Mouse (Mus musculus) heart, postnatal 0 days (tissue): ENCODE results near the gene Rragd. TPM values are rescaled to one million over a fixed set of nuclear protein-coding genes. Genes with fewer than 3 reads are reported as not detected.

ENCODE experiments used
- ATAC-seq: fragments of 200-750 bp; cut with Nextera tagmentation; 2 replicates; pipeline ENCODE4 v1.8.0; 2017; ENCODE audit warnings: low read depth, moderate number of reproducible peaks, moderate library complexity; ENCODE audit not compliant: insufficient read depth
- DNase-seq: peaks from one replicate; pipeline ENCODE4 v3.0.0-alpha.2; 2016; ENCODE audit warnings: low spot score
- H3K27ac ChIP-seq: fragments of 300-500 bp; sonication (generic); 2 replicates; pipeline ENCODE4 v1.5.1; 2014; ENCODE audit warnings: low read depth, mild to moderate bottlenecking
- H3K27me3 ChIP-seq: fragments of 300-500 bp; sonication (generic); 2 replicates; pipeline ENCODE4 v1.6.1; 2014; ENCODE audit warnings: low read length, mixed read lengths; ENCODE audit not compliant: control insufficient read depth, insufficient read depth
- H3K36me3 ChIP-seq: fragments of 300-500 bp; sonication (generic); replicated peaks from 2 replicates; pipeline ENCODE4 v1.6.1; 2014; ENCODE audit warnings: low read length, mixed read lengths; ENCODE audit not compliant: control insufficient read depth, insufficient read depth
- H3K4me1 ChIP-seq: fragments of 300-500 bp; sonication (generic); 2 replicates; pipeline ENCODE4 v1.6.1; 2014; ENCODE audit warnings: antibody characterized with exemption; ENCODE audit not compliant: control insufficient read depth, insufficient read depth
- H3K4me2 ChIP-seq: fragments of 300-500 bp; sonication (generic); 2 replicates; pipeline ENCODE4 v1.6.1; 2014; ENCODE audit warnings: low read depth, mild to moderate bottlenecking, low read length, moderate library complexity
- H3K4me3 ChIP-seq: fragments of 300-500 bp; sonication (generic); 2 replicates; pipeline ENCODE4 v1.5.1; 2014; ENCODE audit warnings: low read depth, low read length
- H3K9ac ChIP-seq: fragments of 300-500 bp; sonication (generic); replicated peaks from 2 replicates; pipeline ENCODE4 v1.6.1; 2014; ENCODE audit warnings: low read depth, low read length, mixed read lengths
- H3K9me3 ChIP-seq: fragments of 300-500 bp; sonication (generic); replicated peaks from 2 replicates; pipeline ENCODE4 v1.6.1; 2016; ENCODE audit warnings: low read length; ENCODE audit not compliant: control insufficient read depth
- CTCF ChIP-seq: IDR thresholded peaks from 2 replicates; pipeline ENCODE4 v1.5.1; 2016; ENCODE audit warnings: antibody characterized with exemption, control low read depth, low read depth
- EP300 ChIP-seq: IDR thresholded peaks from 2 replicates; pipeline ENCODE4 v1.6.1; 2016; ENCODE audit warnings: antibody characterized with exemption, low read depth
- WGBS: fragments of 180-500 bp; shearing (Covaris S2); extraction: QIAGEN DNeasy Blood & Tissue Kit; methylation state at CpG from one replicate; pipeline ENCODE4 v1.1.7; 2014; 5-methylcytosine and 5-hydroxymethylcytosine counted together
- polyA plus RNA-seq: library from polyadenylated mRNA; unstranded; fragments of >200 nt; fragmentation: Nextera tagmentation; extraction: Ambion mirVana; gene quantifications from 2 replicates; pipeline ENCODE4 v1.2.1, GENCODE M21; 2015
- total RNA-seq: library from RNA; depleted of rRNA; stranded (reverse); fragments of >200 nt; gene quantifications from 2 replicates; pipeline ENCODE4 v1.2.3, GENCODE M21; 2014; ENCODE audit warnings: low replicate concordance; rRNA removed

Rragd gene
- total RNA-seq (61.3 and 75.3 TPM in 2 replicates), polyA plus RNA-seq (35.4 and 41.1 TPM in 2 replicates)

DNA sequence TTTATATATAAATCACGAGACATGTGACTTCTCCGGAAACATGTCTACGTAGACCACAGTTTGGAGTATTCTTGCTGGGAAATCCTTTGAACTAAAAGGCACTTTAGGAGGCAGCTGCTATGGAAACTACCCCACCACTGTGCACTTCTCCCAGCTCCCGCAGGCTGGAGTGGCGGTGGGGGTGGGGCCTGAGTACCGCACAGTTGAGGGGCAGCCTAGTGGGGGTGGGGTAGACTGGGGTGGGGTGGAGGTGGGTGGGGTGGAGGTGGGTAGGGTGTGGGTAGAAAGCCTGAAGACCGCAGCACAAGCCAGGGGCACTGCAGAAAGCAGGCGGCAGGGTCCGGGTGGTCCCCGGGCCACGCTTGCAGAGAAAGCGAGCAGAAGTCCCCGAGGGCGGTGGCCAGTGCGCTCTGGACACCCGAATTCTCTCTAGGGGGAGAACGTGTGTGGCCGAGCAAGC is at the start of gene Rragd:
Rragd (plus strand) TSS at position 322 of the 460 bp plus-strand sequence.
- Histone ChIP-seq H3K4me3 (peak within 1 kb of the TSS; percentile 82), H3K9ac (peak within 1 kb of the TSS; percentile 75), H3K36me3 (no peaks in the 10 kb centered on the region), H3K4me2 (peak within 1 kb of the TSS; percentile 97), H3K4me1 (peaks cover 23% of the 10 kb centered on the region), H3K27ac (peak within 1 kb of the TSS; percentile 87), H3K9me3 (no peaks in the 10 kb centered on the region), H3K27me3 (no peaks in the 10 kb centered on the region)
- TF ChIP-seq CTCF (no peak), EP300 (no peak)
- ATAC-seq: peak; percentile 59
- peak; percentile 51 for DNase-seq
- WGBS: 3% methylated on average over 15 of the region's 18 CpGs

DNA sequence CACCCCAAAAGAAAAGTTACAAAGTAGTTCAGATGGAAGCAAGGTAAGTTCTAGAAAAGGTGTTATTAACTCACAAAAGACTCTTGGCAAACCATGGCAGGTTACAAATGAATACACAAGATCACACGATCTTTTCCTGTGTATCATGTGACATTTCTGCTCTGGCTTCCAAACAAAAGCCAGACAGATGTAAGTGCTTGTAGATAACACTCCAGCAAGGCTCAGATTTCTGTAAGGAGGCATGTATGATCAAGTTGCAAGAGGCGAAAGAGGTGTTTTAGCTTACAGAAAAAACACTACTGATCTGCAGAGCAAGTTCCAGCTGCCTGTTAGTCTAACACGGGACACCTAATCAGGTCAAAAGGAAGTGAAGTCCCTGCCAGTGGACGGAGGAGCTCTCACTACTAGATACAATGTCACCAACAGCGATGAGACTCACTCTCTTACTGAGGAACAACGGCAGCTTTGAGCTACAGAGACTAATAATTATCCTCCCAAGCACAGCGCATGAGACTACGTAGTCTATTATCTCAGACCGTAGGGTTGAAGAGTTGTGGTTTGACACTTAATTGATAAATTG is 46.0 kb upstream of the Rragd start:
- Histone ChIP-seq H3K36me3 (no peaks in the 10 kb centered on the region), H3K4me1 (peaks cover 10% of the 10 kb centered on the region), H3K9me3 (no peaks in the 10 kb centered on the region), H3K27ac (peak overlapping the region; percentile 38; the same call in 1 of the 2 replicates), H3K27me3 (no peaks in the 10 kb centered on the region), H3K4me3 (0 out of 2 replicates have a peak overlapping the region, but pooled peaks have one; percentile 9), H3K4me2 (peak overlapping the region; percentile 48), H3K9ac (peak overlapping the region; percentile 16; the same call in 1 of the 2 replicates)
- TF ChIP-seq EP300 (no peak), CTCF (no peak)
- WGBS: 7% methylated on average over 9 of the region's 9 CpGs
- ATAC-seq (no peak; the same call in 1 of the 2 replicates), DNase-seq (peak; percentile 25)

DNA sequence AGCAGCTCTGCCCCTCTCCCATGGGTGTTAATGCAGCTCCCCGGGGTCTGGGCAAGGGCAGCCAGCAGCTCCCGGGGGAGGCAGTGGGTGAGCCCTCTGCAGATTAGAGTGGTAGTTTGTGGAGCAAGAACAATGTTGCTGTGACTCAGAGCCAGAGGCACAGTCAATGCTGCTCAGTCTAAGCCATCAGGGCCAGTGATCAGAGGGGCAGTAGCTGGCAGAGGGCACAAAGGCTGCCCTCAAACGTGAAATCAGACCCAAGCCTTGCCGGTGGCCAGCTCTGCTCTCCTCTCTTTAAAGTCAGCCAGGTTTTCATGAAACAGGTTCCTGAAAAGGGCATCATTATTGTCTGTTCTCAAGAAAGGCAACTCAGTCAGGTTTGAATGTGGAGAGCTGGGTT is 43.3 kb upstream of the Rragd start:
- no peak for TF ChIP-seq EP300
- H3K4me3 ChIP-seq: no peak overlapping the region
- H3K27ac ChIP-seq: no peak overlapping the region
- no peak overlapping the region for H3K4me2 ChIP-seq
- 55% methylated on average over 4 of the region's 4 CpGs for WGBS
- peaks cover 10% of the 10 kb centered on the region for H3K4me1 ChIP-seq
- DNase-seq: no peak
- H3K36me3 ChIP-seq: no peaks in the 10 kb centered on the region
- H3K27me3 ChIP-seq: no peaks in the 10 kb centered on the region
- ATAC-seq: no peak
- no peaks in the 10 kb centered on the region for H3K9me3 ChIP-seq
- no peak overlapping the region for H3K9ac ChIP-seq

DNA sequence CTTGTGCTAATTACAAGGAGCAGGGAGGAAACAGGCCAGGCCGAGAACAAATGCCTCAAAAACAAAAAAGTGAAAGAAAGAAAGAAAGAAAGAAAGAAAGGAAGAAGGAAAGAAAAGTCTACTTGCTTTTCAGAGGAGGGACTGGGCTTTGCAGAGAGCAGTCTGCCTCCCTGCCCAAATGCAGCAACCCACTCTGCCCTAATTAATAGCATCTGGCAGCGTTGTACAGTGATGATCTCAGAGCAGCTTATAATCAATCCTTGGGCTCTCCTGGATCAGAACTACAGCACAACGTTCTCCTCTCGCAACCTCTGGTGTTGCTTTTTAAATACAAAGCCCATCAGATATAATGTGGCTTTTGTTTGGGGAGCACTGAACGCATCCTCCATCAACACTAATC is 42.9 kb upstream of the Rragd start:
- Histone ChIP-seq H3K9ac (no peak overlapping the region), H3K36me3 (no peaks in the 10 kb centered on the region), H3K27me3 (no peaks in the 10 kb centered on the region), H3K4me1 (peaks cover 10% of the 10 kb centered on the region), H3K27ac (no peak overlapping the region), H3K4me2 (no peak overlapping the region), H3K9me3 (no peaks in the 10 kb centered on the region), H3K4me3 (no peak overlapping the region)
- TF ChIP-seq CTCF (no peak), EP300 (no peak)
- no peak for ATAC-seq
- WGBS: 80% methylated on average over 5 of the region's 5 CpGs
- no peak for DNase-seq

DNA sequence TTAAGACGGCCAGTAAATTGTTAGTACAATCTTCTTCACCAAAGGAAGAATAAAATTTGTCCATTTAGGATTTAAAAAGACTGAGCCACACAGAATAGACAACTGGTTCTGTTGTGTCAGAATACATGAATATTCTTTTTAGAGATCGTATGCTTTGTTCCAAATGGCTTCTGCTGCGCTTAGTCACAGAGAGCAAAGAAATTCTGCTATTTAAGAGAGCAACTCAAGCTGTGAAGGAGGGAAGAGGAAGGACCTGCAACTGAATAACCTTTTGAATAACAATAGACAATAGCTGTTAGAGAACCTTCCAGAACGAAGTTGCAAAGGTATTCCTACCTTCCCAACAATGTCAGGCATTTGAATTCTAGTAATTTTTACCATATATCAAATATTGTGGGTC is 41.9 kb upstream of the Rragd start:
- H3K9ac ChIP-seq: no peak overlapping the region
- H3K4me3 ChIP-seq: no peak overlapping the region
- no peak for TF ChIP-seq CTCF
- no peak for TF ChIP-seq EP300
- no peaks in the 10 kb centered on the region for H3K27me3 ChIP-seq
- no peak overlapping the region for H3K4me2 ChIP-seq
- DNase-seq: no peak
- ATAC-seq: no peak
- 74% methylated on average over 4 of the region's 4 CpGs for WGBS
- H3K4me1 ChIP-seq: peaks cover 10% of the 10 kb centered on the region
- no peak overlapping the region for H3K27ac ChIP-seq
- H3K36me3 ChIP-seq: no peaks in the 10 kb centered on the region
- no peaks in the 10 kb centered on the region for H3K9me3 ChIP-seq

DNA sequence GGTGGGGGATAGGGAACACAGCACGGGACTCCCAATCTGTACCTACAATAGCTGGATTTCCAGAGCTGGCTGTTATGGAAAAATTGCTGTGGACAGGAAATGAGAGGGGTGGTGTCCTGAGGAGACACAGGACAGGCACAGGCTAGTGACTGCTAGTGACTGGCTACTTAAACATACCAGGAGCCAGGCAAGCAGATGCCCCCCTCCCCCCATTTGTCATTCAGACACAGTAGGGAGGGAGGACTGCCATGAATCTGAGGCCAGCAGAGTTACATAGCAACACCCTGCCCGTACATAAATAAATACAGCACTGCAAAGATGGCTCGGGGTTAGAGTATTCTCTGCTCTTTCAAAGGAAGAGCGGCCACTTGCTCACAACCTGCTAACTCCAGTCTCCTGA is 35.2 kb upstream of the Rragd start:
- WGBS: 19% methylated on average over 4 of the region's 4 CpGs
- ATAC-seq (peak; percentile 40; the same call in 1 of the 2 replicates), DNase-seq (peak; percentile 46)
- Histone ChIP-seq H3K4me3 (no peak overlapping the region), H3K9me3 (no peaks in the 10 kb centered on the region), H3K27ac (no peak overlapping the region), H3K4me1 (peaks cover 12% of the 10 kb centered on the region; the same call in 1 of the 2 replicates), H3K27me3 (peaks cover 11% of the 10 kb centered on the region), H3K9ac (no peak overlapping the region), H3K4me2 (peak overlapping the region; percentile 18; the same call in 1 of the 2 replicates), H3K36me3 (no peaks in the 10 kb centered on the region)
- no peak for TF ChIP-seq CTCF
- TF ChIP-seq EP300: no peak
